Mouse (Mus musculus): ENCODE data around the gene Sema7a.
A peak's percentile ranks its signal among the peaks of the same experiment; 100 is the strongest.

Sema7a gene

DNA sequence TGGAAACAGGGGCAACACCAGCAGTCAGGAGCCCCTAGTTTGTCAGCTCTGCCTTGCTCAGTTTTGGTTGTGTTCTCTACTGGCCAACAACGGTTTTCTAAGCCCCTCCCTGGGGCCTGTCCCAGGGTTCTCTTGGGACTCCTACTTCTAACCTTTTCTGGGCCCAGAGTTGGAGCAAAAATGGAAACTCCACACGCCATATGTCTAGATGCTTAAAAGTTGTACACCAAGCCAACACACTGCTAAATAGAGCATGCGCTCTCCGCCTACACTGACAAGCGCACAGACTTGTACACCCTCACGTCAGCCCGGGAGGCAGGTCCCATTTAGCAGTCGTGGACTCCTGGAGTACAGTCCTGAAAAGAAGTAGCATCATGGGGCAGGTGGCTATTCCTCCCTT lies 45.4 kb downstream of the Sema7a start:
- DNase-seq, result no peak

DNA sequence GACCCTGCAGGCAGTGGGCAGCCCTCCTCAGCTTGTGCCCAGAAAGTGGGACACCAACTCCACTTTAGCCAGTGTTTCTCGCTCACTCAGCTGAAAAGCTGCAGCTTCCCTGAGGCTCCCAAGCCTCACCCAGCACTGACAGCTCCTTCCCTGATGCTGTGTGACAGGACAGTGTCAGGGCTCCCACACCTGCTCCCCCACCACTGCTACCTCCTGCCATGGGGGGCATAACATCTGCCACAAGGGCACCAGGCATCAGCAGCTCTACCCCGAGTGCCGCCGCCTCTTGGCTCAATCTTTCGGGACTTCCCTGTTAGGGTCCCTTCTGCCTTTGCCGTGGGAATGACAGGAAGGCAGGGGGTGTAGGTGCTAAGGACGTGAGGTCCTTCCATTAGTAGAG lies 46.4 kb downstream of the Sema7a start:
- DNase-seq, result no peak

DNA sequence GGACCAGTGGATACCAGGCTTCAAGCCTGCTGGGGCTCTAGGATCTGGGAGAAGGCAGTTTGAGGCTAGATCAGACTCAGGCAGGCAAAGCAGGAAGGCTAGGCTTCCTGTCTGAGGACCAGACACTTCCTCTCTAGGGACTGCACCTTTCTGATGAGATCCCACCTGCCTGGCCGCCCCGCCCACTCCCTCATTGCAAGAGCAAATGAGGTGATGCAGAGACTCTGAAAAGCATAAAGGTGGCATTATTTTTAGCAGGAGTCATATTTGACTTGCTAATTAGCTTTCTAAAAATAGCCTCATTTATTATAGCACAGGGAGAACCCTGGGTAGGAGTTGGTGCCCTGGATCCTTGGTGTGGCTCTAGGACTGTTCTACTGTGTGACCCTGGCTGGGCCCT lies 48.2 kb downstream of the Sema7a start:
- DNase-seq, result no peak

DNA sequence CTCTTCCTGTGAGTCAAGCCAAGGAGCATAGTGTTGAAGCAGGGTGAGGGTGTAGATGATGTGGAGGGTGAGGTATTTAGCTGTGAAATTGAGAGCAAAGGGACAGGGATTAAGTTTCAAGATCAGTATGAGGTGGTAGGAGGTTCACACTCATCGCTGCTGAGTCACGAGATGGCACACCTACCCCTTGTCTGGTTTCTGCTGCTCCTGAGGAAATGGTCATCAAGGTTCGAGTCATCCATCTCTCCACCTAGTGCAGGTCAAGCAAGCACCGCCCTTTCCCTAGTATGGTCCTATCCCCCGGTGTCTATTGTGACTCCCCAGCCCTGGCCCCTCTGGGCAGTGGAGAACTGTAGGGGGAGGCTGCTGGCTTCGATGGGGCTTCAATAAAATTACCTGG lies 49.4 kb downstream of the Sema7a start:
- no peak for DNase-seq

DNA sequence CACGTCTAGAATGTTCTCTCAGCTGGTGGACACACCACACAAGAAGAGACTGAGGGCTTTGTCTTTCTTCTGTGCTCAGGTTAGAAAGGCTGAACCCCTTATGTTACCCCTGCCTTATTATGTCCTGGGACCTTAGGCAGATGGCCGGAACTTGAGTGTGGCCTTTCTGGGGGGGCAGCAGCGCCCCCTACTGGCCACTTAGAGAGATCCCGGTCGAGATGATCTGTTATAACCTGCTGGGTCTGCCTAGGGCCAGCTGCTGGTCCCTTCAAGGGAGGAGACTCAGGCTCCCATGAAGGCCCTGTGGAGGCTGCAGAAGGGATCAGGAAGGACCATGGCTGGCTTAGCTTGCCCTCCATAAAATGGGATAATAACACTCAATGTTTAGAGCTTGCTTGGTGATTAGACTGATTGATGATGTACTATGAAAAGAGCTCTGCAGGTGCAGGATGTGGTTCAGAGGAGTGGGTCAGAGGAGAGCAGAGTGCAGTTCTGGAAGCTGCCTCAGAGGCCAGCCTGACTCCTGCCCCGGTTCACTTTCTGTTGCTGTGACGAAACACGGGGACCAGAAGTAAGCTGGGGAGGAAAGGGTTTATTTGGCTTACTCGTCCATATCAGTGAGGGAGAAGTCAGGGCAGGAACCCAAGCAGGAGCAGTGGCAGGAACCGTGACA lies 50.7 kb downstream of the Sema7a start:
- peak; percentile 57 for DNase-seq

DNA sequence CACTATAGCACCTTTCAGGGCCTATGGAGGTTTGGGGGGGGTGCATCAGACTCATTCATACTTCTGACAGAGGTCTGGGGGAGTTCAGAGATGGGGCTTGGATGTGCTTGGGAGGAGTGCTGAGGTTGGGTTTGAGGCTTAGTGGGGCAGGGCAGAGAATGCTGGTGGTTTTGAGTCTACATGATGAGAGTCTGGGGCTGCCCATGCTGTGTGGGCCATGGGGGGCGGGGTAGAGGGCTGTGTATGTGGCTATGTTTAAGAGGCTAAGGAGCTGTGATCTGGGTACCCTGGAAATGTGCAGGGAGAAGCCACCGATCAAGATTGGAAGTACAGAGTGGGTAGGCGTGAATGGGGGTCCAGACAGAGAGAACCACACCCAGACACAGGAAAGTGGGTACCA lies 52.1 kb downstream of the Sema7a start:
- no peak for DNase-seq

DNA sequence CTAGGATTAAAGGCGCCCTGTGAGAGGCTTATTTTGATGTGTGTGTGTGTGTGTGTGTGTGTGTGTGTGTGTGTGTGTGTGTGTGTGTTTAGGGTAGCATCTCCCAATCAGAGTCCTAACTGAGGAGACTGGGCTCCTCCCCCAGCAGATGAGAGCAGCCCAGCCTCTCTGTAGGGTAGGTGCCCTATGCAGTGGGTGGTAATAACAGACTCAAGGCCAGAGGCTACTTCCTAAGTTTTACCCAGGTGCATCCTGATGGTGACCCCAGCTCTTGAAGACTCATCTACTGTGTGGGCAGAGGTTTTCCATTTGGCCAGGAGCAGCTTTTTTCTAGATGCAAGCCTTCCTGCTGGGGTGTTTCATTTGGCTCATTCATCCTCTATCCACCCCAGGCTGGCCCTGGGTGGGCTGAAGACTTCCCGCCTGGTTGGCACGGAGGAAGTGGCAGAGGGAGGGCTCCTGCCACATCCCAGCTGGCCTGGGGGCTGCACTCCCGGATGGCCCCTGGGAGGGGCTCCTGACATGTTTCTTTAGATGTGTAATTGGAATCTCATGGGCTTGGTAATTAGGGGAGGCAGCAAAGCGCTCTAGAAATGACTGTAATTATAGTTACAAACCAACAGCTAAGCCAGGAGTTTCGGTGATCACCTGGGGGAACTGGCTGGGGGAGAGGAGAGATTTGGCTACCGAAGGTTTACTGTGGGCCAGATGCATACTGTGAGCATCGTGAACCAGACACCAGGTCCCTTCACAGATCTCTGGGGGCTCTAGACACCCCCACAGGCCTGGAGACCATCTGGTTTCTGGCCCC lies 53.1 kb downstream of the Sema7a start:
- DNase-seq, result no peak

DNA sequence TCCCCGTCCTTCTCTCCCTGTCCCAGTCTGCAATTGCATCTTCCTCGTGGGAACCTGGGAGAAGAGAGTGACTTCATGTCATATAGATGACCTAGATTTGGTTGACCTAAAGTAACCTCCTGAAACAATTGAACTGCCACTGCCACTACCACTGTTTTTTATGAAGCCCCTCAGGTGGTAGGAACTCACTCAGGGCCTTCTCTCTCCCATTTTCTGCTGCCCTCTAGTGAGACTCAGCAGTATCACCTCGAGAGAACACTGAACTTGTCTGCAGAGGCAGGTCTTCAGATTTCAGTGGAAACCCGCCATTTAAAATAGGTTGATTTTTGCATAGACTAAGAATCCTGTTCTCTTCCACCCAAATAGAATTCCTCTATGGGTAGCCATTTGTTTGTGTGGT lies 55.4 kb downstream of the Sema7a start:
- DNase-seq, result peak; percentile 43

DNA sequence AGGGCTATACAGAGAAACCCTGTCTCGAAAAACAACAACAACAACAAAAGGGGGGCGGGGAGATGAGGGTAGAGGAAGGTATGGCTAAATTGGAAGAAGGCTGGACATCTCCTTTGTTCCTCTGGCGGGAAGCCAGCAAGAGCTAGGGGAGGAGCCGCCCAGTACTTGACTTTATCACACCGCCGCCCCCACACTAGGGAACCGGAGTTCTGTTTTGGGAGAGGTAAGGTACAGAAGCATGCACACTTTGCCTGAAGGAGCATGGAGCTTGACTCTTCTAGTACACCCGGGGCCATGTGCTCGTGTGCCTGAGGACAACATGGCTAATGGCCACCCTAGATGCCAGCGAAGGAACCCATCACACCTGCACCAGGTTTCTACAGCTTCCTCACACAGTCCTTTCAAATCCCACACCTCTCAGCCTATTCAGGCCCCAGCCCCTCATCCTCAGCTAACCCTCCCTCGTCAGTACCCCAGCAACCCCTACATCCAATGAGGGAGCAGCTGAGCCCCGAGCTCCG lies 57.7 kb downstream of the Sema7a start:
- no peak for DNase-seq

DNA sequence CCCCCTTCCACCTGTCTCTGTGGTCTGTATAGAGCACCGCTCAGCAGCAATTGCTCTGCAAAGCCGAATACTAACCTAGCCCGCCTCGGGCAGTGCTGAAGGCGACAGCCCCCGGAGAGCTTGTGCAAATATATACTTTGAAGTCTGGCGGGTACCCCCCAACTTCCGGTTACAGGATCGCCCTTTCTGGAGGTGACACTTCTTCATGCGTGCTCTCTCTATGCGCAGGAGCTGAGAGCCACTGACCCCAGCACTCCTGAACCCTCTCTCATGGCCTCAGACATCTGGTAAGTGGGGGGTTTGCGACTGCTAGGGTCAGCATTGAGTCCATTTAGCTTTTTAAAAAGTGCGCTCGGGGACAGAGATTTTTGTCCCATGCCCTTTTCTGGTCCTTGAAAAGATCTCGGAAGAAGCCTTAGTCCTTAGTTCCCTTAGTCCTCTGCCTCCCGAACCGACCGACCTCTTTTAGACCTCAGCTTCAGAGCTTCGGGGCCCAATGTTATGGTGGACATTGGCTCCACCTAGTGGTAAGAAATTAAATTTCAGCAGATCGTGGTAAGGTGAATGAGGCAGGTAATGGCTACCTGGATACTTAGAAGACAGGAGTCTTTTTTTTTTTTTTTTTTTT lies 58.2 kb downstream of the Sema7a start:
- DNase-seq, result peak; percentile 69

DNA sequence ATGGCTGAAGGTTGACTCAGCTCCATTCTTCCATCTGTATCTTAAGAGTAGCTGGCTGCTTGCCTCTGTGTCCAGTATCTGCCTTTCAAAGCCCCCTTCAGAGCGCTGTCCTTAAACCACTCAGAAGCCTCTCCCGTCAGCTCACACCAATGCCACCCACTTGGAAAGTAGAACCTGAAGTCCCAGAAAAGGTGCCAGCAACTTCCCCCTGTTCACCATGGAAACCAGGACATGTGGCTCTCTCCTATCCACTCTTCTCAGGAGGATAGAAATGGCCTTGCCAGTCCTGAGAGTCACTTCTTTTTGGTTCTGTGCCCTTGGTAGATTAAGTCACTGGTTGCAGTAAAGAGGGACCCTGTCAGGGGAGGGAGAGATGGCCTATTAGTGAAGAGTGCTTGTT lies 58.8 kb downstream of the Sema7a start:
- no peak for DNase-seq

DNA sequence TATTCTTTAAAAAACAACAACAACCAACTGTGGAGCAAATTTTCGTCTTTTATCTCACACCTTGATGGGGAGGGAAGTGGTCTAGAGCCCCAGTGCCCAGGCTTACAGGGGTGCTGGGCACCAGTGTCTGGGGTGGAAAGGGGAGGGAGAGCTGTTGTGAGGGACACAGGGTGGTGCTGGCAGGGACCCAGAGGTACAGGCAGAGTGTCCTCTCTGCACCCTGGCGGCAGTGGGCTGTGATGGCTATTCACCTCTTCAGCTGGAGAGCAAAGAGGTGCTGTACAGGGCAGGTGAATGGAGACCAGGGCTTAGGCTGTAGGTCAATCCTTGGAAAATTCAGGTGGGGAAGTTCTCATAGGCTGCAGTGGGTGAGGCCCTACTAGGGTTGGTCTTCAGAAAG lies 59.8 kb downstream of the Sema7a start:
- peak; percentile 34 for DNase-seq

DNA sequence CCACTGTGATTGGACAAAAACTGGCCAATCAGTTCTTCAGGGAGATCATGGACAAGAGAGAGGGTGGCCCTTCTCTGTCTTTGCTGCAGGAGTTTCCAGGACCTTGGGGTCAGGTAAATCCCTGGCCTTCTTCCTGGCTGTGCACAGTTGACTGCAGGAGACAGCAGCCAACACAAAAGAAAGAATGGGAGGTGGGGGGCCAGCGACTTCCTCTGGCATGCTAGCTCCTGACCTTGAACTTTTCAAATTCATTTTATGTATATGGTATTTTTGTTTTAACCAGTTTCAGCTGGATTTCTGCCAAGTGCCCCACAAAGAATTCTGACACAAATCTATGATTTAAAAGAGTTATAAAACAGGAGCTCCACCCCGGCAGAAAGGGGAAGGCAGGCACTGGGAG lies 63.4 kb downstream of the Sema7a start:
- DNase-seq, result peak; percentile 44

DNA sequence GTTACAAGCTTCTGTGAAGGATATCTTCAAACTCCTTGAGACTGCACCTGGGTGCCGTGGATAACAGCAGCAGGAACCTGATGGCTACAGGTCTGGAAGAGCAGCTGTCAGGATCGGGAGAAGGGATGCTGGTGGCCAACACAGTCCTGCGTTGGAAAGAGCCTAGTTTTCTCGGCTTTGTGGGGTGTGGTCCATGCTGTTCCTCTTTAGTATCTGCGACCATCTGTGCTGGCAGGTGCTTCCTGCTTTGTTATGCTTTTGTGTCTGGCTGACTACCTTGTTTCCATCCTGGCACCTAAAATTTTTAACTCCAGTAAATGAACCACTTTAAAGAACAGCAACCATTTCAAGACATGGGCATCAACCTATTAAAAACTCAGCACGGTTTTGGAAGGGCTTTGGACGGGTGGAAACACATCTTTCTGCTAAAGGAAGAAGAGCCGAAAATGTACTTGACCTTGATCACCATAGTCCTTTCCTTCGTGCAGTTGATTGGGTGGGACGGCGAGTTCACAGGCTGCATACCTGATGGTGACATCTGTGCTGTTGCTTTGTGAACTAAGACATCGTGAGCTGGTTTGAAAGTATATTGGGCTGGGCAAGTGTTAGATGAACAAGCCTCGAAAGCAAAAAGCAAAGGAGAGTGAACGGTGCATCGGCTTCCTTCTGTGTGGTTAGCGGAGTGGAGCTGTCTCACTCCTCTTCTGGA lies 66.0 kb downstream of the Sema7a start, which contains the start of gene Cyp11a1:
Gene Cyp11a1 (plus strand): TSS at position 659 of the 709 bp plus-strand sequence.
- no peak for DNase-seq

DNA sequence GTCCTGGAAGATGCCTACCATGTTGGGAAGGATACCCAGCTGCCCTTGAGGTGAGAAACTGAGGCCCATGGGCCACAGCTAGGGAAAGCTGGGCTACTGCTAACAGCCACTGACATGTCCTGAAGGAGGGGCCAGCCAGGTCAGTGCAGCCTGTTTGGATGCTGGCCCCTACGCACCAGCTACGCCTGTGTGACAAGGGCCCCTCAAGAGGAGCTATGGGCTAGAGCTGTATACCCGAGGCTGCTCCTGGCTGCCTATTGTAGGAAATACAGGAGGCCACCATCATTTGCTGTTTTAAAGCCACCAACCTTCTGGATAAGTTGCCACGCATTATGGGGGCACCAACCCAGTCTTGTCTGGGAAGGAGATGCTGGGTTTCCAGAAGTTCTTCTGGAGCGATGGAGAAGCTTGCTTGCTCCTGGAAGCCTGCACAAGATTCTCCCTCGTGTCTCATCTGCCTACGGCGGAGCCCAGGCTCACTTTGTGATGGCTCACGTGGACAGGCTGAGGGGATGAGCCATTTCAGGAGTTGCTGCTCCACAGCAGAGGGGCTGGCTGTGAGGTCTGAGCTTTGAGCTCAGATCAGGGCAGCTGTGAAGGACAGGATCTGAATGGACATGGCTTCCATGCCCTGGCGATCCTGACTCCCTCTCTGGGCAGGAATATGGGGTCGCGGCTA lies 68.6 kb downstream of the Sema7a start:
- no peak for DNase-seq

DNA sequence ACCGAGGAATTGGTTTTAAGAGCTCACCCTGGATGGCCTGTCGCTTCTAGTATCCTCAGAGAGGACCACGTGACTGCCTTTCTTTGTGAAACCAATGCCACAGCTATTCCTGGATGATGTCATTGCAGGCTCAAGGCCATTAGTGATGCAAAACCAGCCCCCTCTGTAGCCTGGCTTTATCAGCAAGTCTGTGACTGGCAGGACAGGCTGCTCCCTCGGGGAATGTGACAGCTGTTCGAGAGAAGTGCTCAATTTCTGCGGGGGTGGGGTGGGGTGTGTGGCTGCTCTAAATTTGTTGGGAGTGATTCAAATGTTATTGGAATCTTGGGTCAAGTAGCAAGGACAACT lies 69.1 kb downstream of the Sema7a start:
- DNase-seq, result peak; percentile 64

DNA sequence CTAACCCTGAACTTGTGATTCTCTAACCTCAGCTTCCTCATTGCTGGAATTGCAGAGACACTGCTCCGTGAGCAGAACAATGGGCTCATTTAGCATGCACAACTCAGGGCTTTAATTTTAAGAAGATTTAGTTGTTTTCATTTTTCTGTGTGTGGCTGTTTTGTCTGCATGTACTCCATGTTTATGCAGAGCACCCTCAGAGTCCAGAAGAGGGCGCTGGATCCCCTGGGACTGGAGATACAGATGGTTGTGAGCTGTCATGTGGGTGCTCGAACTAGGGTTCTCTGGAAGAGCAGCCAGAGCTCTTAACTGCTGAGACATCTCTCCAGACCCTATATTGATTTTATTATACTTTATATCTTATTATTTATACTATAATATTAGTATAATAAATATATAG lies 69.7 kb downstream of the Sema7a start:
- DNase-seq, result no peak

DNA sequence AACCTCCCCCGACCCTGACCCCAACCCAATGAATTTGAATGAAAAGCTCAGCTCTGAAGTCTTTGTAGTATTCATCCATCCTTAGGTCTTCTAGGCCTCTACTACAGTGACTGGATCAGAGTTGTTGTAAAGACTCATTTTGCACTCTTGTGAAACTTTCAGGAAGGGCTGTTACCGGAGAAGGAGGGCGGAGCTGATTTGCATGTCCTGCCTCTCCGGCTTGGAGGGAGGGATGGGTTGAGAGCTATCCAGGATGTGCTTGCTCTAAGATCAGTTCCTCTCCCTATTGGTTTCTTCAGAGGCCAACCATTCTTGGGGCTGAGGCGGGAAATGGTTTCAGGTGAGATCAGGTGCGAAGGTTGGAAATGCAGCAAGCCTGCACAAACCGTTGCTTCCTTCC lies 71.1 kb downstream of the Sema7a start:
- no peak for DNase-seq

DNA sequence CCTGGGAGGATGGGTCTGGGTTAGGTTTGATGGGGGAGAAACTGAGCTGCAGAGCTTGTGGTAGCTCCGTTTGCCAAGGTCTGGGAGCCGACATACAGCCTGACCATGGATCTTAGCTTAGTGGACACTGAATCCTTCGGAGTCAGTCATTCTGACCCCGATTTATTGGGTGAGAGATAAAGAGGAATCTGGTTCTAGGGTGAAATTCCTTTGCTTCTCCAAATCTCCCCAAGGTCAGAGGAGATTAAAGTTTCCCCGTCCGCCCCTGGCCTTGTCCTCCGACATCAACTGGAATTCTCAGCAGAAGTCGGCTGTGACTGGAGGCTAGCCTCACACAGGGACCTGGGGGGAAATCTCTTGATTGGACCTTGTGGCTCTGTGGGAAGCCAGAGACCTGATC lies 71.6 kb downstream of the Sema7a start:
- no peak for DNase-seq

Measured in kidney, postnatal 10 days (tissue).